Mouse (Mus musculus): ENCODE measurements around the gene Tmem217.
"Not testable (repeated sequence)": the region's sequence is repeated elsewhere in the genome, so short reads cannot be mapped to it uniquely, and the experiment has no call there.

The Tmem217 gene

DNA sequence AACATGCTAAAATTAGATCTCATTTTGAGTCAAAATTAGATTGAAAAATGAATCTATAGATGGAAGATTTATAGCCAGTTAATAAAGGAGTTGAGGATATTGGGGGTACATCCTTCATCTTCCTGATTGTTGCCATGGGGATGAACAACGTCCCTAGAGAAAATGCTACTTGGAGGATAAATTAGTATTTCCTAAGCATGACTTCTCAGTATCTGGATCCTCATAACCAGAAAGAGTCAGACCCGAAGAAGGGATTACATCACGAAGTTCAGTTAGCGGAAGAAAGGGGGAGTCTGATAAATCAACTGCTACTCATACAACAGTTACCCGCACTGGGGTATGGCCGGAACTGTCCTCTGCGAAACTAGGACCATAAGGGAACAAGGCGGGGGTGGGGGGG is 3.2 kb downstream of the Tmem217 start:
- DNase-seq (ENCODE audit: low spot score), result no peak

DNA sequence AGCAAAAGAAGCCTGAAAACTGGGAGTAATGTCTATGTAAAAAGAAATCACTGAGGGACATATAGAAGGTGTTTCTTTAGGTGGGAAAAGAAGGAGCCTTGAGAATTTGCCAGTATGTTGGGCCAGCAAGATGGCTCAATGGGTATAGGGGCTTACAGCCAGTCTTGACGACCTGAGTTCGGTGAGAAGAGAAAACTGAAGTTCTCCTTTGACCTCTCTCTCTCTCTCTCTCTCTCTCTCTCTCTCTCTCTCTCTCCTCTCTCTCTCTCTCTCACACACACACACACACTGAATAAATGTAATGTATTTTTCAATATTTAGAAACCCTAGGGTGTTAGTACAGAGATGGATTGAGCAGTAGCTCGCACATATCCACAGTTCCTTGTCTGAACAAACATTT is 3.7 kb downstream of the Tmem217 start:
- DNase-seq (ENCODE audit: low spot score), result no peak

DNA sequence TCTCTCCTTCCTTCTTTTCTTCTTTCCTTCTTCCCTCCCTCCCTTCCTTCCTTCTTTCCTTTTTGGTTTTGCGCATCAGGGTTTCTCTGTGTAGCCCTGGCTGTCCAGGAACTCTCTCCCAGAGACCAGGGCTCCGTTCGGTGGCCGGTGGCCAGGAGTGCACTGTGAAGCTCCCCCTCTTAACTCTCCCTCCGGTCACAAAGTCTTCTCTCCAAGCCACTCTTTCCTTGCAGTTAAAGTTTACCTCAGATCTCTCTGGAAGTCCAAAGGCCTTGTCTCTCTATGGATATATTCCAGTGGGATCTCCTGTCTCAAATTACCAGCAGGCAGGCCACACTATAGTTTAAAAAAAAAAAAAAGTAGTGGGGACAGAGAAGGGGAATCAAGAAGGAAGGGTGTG is 6.9 kb downstream of the Tmem217 start:
- no peak for DNase-seq (ENCODE audit: low spot score)

DNA sequence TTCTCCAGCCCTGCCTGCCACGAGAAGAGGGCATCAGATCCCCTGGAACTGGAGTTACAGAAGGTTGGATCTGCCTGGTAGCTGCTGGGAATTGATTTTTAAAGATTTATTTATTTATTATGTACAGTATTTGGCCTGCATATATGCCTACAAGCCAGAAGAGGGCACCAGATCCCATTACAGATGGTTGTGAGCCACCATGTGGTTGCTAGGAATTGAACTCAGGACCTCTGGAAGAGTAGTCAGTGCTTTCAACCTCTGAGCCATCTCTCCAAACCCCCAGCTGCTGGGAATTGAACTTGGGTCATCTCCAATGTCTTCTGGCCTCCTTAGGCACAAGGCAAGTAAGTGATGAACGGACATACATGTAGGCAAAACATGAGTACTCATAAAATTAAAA is 8.1 kb downstream of the Tmem217 start:
- DNase-seq (ENCODE audit: low spot score), result no peak

DNA sequence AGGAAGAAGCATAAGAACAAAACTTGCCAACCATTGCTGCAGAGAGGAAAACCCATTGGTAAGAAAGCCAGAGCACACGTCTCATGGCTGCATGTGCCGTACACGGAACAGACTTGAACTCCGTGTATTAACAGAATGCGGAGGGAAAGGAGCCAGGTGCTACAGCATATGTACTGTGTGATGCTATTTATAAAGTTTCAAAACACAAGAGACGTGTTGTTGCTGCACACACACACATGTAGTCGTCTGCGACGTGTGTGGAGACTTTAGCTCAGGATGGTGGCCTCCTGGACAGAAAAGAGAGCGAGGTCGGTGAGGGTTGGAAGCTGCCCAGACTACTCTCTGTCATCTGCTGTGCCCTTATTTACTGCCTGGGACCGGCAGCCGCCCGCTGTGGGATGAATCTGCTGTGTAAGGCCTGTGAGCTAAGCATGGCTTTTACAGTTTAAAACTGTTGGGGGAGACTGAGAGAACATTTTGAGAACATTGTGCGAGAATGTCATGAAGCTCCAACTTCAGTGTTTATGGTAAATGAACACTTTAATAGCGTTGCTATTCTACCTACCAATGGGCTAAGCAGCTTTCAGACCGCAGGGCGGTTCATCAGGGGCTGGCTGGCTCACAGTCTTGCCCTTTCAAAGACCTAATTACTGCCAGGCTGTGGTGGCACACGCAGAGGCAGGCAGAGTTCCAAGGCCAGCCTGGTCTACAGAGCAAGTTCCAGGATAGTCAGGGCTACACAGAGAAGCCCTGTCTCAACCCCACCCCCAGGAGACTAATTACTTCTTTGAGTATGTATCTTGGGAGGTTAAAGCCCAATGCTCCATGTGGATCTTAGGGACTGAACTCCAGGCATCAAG is 9.1 kb downstream of the Tmem217 start:
- DNase-seq (ENCODE audit: low spot score), result no peak

DNA sequence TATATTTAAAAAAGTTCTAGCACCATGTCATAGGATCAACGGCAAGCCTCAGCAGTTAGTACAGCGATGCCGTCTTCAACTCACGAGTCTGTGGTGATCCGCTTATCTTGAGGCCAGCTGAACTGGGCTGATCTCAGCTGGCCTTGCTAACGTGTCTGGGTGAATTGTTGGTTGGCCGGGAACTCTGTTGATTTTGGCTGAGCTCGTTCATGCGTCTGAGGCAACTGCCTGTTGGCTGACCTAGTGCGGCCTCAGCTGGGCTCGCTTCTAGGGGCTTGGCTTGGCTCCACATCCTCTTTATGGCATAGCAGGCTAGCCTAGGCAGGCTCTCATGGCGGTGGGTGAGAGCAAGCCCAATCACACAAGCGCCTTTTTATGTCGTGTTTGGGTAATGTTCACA is 10.8 kb downstream of the Tmem217 start:
- DNase-seq (ENCODE audit: low spot score), result peak; percentile 54

DNA sequence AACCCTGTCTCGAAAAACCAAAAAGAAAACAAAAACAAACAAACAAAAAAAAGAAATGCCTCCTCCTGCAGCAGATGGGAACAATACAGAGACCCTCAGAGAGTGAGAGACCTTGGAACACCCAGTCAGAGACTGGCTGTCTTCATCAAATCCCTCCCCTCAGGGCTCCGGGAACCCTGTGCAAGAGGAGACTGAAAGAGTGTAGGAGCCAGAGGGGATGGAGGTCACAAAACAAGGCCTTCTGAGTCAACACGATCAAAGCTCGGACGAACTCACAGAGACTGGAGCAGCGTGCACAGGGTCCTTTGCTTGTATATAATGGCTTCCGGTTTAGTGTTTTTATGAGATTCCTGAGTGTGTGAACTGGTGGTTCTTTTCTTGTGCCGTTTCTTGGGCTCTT is 11.8 kb downstream of the Tmem217 start:
- no peak for DNase-seq (ENCODE audit: low spot score)

DNA sequence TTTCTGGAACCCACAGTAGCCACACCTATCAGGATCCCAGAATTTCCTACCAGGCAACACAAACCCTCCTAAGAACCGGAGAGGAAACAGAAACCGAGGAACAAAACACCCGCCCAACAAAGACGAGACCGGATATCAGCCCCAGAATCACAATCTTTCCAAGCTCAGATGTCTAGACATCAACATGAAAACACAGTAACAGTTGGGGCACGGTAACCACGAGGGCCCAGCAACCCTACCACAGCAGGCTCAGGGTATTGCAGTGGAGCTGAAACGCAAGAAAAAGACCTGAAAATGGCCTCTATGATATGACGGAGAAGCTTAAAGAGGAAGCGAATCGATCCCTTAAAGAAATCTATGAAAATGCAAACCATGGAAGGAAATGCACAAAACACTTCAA is 18.3 kb downstream of the Tmem217 start:
- no peak for DNase-seq (ENCODE audit: low spot score)

DNA sequence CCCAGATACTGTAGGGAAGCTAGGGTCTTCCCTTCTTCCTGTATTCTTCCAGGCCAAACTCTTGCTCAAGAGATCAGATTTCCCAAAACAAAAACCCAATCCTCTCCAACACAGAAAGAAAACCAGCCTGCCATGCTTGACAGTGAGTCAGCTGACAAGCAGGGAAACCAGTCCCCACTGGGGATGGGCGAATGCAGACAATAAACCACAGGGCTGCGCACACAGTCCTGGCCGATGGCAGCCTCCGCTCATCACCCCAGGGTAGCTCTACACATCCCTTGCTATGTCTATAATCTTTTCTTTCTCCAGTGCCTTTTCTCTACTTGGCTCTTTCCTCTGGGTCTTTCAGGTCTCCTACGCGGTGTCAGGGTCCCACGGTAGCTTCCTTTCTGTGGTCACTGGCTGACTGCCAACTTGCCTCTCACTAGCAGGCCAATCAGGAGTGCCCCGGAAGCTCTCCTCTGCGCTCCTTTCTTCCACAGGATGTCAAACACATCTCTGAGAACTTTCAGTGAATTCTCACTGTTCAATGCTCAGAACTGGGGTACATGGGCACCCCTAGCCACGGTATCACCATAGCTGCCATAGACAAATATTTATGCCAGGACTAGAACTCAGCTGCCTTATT is 20.3 kb downstream of the Tmem217 start:
- DNase-seq (ENCODE audit: low spot score), result no peak

DNA sequence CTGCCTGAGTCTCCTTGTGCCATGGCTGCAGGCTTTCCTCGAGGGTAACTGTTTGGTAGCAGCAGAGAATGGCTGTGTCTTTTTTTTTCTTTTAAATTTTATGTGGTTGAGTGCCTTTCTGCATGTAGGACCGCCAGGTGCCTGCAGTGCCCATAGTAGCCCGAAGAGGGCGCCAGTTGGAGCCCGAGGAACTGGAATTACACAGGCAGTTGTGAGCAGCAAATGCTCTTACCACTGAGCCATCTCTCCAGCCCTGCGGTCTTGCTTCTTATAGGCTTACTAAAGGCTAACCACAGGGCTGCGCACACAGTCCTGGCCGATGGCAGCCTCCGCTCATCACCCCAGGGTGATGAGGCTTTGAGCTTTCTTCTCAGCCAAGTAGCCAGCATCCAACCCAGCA is 20.9 kb downstream of the Tmem217 start:
- no peak for DNase-seq (ENCODE audit: low spot score)

DNA sequence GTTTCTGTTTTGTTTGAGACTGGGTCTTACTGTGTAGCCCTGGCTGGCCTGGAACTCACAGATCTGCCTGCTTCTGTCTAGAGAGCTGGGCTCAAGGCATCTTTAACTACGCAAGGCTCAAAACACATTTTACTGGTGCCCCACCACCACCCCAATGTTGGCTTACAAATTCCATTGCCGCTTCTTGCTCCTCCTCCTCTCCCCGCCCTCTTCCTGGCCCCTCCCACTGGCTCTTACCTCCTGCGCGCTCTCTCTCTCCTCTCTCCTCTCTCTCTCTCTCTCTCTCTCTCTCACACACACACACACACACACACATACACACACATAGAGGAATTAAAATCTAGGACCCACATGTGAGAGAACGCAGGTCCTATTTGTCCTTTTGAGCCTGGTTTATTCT is 21.7 kb downstream of the Tmem217 start:
- DNase-seq (ENCODE audit: low spot score), result no peak

DNA sequence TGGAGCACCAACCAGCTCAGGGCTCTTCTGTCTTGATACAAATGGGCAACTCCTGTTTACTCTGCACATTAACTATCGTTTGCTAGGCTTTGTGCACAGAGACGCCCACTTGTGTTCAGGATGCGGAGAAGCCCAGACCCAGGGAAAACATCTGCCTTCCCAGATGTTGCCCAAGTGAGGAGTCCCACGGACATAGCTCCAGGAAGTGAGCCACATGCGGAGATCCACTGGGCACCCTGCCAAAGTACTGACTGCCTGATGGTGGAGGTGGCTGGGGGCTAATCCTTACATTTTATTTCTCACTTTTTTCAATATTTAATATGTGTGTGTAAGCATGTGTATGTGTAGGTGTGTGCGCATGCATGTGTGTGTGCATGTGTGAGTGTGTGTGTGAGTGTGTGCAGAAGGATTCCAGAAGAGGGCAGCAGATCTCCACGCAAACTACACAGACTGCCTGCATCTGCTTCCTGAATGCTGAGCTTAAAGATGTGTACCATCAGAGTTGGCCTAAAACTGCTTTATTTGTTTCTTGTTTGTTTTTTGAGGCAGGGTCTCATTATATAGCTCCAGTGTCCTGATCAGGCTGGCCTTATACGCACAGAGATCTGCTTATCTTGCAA is 23.5 kb downstream of the Tmem217 start:
- no peak for DNase-seq (ENCODE audit: low spot score)

DNA sequence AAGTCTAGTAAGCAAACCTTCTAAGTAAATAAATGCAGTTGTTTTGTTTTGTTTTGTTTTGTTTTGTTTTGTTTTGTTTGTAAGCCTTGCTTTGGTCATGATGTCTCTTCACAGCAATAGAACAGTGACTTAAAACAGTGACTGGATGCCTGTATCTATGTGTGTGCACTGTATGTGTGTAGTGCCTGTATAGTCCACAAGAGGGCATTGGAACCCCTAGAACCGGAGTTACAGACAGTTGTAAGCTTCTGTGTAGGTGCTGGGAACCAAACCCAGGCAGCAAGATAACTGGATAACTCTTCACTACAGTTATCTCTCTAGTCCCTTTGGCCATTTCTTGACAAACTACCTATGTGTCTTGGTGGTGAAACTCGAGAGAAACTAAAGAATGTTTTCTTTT is 26.6 kb downstream of the Tmem217 start:
- no peak for DNase-seq (ENCODE audit: low spot score)

DNA sequence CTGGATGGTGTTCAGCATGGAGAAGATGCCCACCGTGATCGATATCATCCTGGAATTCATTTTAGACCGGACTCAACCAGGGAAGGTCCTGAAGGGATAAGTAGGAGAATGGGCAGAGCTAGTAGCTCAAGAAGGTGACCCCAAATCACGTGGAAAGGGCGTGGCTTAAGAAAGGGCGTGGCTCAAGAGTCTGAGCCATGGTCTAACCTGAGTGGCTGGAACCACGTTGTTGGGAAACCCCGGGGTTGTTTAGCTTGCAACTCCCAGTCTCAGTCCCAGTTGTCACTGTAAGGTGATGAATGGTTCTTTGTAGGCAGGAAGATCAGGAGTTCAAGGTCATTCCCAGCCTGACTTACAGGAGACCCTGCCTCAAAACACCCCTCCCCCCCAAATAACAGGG is 32.5 kb downstream of the Tmem217 start:
- DNase-seq (ENCODE audit: low spot score), result no peak

DNA sequence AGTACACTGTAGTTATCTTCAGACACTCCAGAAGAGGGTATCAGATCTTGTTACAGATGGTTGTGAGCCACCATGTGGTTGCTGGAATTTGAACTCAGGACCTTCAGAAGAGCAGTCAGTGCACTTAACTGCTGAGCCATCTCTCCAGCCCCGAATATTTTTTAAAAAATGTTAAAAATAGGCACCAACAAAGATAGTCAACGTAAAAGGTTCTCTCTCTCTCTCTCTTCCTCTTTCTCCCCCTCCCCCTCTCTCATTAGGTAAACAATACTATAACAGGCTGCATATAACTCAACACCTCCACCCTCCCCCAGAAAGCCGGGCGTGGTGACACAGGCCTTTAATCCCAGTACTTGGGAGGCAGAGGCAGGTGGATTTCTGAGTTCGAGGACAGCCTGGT is 33.5 kb downstream of the Tmem217 start:
- not testable (repeated sequence) for DNase-seq (ENCODE audit: low spot score)

DNA sequence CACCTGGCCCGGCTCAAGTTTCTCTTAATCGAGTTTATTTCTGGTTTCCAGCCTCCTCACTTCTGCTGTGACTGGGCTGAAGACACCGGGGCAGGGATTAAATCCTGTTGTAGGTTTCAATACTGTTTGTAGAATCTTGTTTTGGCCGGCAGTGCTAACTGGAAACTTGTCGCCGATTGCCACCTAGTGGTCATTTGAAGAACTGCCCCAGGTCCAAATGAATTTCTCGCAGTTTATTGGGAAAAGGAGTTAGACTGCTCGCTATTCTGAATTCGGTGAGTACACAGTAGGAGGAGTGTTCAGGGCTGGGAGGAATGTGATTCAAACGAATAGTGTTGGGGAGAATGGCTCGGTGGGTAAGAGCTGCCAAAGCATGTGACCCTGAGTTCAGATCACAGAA is 37.8 kb downstream of the Tmem217 start:
- DNase-seq (ENCODE audit: low spot score), result peak; percentile 80

DNA sequence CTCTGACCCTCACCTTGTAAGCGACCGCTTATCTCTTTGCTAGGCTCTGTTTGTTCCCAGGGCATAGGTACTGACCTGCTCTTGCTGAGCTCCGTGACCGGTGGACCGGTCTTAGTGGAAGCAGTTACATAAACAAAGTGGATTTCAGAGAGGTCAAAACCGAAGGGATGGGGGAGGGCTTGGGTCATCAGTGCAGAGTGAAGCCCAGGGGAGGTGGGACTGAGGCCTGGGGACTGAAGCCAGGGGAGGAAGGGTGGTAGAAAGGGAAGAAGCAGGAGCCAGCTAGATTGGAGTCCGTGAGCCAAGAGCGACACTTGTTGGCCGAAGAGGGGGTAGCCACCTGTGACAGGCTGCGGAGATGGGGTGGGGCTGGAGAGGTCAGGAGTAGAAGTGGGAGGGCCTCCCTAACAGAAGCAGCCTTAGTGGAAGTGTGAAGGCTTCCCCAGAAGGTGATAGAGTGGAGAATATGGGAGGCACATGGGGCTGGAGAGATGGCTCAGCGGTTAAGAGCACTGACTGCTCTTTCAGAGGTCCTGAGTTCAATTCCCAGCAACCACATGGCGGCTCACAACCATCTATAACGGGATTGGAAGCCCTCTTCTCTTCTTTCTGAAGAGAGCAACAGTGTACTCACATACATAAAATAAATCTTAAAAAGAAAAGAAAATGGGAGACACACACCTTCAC is 39.0 kb downstream of the Tmem217 start:
- DNase-seq (ENCODE audit: low spot score), result peak; percentile 58

DNA sequence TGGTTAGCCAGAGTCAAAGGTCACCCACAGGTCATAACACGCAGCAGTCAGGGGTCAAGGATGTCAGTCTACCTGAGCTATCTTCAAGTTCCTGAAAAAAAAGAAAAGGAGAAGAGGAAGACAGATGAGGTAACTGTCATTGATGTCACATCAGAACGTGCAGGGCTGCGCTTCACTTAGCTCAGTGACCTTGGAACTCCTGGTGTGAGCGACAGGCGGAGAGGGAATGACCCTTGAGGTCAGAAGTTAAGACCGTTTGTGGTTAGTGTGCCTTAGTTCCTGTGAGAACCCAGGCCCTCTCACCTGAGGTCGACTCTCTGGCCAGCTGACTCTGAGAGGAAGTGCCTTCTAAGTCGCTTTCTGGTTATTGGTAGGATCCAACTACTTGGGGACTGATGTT is 41.5 kb downstream of the Tmem217 start:
- DNase-seq (ENCODE audit: low spot score), result no peak

DNA sequence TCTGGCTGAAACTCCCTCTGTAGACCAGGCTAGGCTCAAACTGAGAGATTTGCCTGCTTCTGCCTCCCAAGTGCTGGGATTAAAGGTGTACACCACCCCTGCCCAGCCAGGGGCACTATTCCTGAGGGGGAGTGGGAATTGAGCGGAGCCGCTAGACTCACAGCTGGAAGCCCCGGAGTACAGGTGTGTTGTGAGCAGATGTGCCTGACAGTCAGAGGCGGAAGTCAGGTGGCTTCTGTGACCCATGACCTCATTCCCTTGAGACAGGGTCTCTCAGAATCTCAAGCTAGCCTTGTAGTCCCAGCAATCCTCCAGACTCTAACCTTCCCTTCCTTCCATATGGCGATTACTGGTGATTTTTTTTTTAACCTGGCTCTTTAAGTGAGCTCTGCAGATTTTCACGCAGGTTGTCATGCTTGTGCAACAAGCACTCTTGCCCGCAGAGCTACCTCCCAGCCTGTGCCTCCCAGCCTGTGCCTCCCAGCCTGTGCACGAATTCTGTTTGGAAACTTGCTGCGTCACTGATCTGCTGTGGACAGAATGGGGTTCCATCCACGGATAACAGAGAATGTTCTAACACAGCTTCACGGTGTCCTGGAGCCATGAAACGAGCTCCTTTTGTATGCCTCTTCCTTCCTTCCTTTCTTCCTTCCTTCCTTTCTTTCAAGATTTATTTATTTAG is 43.1 kb downstream of the Tmem217 start:
- no peak for DNase-seq (ENCODE audit: low spot score)

DNA sequence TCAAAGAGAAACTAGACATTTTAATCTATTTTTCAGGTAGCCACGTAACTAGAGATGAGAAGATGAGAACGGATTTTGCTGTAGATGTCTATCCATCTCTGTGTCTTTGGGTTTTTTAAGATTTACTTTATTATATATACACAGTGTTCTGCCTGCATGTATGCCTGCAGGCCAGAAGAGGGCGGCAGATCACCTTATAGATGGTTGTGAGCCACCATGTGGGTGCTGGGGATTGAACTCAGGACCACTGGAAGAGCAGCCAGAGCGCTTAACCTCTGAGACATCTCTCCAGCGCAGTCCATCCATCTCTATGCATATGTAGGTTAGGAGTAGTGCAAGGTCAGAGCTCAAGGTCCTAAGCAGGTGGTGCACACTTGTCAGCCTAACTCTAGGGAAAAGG is 48.5 kb downstream of the Tmem217 start:
- no peak for DNase-seq (ENCODE audit: low spot score)

DNA sequence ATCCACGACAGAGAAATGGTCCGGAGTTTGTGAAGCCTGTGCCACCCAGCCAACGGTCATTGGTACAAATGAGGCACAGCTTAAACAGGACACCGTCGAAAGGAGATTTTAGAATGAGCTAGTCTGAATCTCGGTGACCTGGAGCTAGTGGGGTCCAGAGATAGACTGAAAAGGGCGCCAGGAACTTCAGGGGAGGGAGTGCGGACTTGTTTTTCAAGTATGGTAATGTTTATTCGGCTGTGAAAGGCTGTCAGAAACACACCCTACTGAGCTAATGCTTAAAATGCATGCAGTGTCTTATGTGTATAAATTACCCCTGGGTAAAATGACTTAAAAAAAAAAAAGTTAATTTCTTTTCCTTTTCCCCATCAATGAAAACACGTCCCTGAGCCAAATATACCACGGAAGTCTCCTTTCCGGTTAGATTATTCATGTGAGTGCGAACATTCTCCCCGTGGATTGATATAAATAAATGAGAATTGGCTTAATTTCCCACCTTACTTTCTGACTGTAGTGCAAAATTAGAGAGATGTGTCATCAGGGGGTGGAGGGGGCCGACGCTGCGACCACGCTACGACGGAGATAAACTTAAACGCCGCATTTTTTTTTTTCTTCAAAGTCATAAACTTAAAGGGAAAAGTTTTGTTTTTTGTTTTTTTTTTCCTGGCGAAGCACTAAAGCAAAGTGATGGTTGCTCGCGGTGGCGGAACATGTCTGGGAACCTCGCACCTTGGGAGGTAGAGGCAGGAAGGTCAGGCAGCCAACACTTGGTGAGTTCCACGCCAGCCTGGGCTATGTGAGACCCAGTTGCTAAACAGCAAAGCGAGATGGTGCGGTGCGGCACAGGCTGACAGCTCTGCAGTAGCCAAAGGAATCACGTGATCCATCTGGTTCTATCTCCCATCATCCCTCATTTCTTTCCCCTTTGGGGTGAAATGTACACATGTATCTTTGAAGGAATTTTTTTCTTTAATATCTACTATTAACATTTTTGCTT is 49.2 kb downstream of the Tmem217 start:
- DNase-seq (ENCODE audit: low spot score), result no peak

Data from ovary, postnatal 14 days (tissue).